Mouse (Mus musculus) liver, adult 2 months (tissue): ENCODE measurements at regions not wholly inside any gene's neighbourhood (a gene's known extent, or its start where the extent isn't known, plus 50 kb on each side); places are given as distances from the start of the nearest gene placed in this dataset.

Experiments used
- DNase-seq: peaks from one replicate; pipeline ENCODE4 v3.0.0-alpha.2; 2011; ENCODE audit warnings: low read depth, low spot score; ENCODE audit errors: extremely low read depth
- H3K27ac ChIP-seq: fragments of 200-500 bp; replicated peaks from 2 replicates; pipeline ENCODE4 v1.5.1; 2012; ENCODE audit warnings: low read depth, mild to moderate bottlenecking, control low read depth, inconsistent platforms, low read length; ENCODE audit not compliant: insufficient read depth
- H3K27me3 ChIP-seq: fragments of 200-500 bp; 2 replicates; pipeline ENCODE4 v1.6.1; 2012; ENCODE audit warnings: mild to moderate bottlenecking, moderate library complexity, low read length, inconsistent platforms; ENCODE audit not compliant: control insufficient read depth, insufficient read depth
- H3K36me3 ChIP-seq: fragments of 200-500 bp; 2 replicates; pipeline ENCODE4 v1.6.1; 2012; ENCODE audit warnings: low read length, inconsistent platforms; ENCODE audit not compliant: control insufficient read depth, insufficient read depth
- H3K4me1 ChIP-seq: fragments of 200-500 bp; 2 replicates; pipeline ENCODE4 v1.6.1; 2011; ENCODE audit warnings: low read length; ENCODE audit not compliant: control insufficient read depth, insufficient read depth
- H3K4me3 ChIP-seq: fragments of 200-500 bp; 2 replicates; pipeline ENCODE4 v1.5.1; 2011; ENCODE audit warnings: low read depth, mild to moderate bottlenecking, control low read depth, low read length, moderate library complexity; ENCODE audit not compliant: insufficient read depth
- H3K79me2 ChIP-seq: fragments of 200-500 bp; 2 replicates; pipeline ENCODE4 v1.6.1; 2012; ENCODE audit warnings: inconsistent platforms, mild to moderate bottlenecking, low read length, moderate library complexity; ENCODE audit not compliant: control insufficient read depth, insufficient read depth
- H3K9ac ChIP-seq: fragments of 200-500 bp; 2 replicates; pipeline ENCODE4 v1.6.1; 2012; ENCODE audit warnings: low read depth, mild to moderate bottlenecking, control low read depth, inconsistent platforms, low read length
- CTCF ChIP-seq: fragments of 200-500 bp; IDR thresholded peaks from 2 replicates; pipeline ENCODE4 v1.5.1; 2011; ENCODE audit warnings: low read depth, low read length, control low read depth
- POLR2A ChIP-seq: fragments of 200-500 bp; IDR thresholded peaks from 2 replicates; pipeline ENCODE4 v1.6.1; 2011; ENCODE audit warnings: low read length, control low read depth; ENCODE audit not compliant: insufficient read depth; ENCODE audit errors: extremely low read depth
- WGBS: fragments of 180-500 bp; shearing (Covaris S2); methylation state at CpG from one replicate; pipeline ENCODE4 v1.1.7; 2018; 5-methylcytosine and 5-hydroxymethylcytosine counted together

DNA sequence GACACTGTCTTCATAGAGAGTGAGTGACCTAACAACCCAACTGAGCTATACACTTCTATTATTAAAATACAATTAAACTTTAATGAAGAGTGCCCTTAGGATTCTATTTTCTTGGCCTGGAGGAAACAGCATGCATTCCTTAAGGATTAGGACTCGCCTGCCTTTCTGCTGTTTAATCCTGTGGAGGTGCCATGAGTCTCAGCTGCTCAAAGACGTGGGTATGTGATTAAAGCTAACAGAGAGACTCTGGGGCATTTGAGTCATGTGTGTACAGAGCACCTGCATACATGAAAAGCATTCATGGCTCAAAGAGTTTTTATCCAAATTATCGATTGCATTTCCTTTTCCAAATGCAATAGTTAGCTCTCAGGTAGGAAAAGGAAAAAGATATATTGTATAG, 51.7 kb upstream of the Robo1 start:
- Histone ChIP-seq H3K27ac (no peak overlapping the region), H3K36me3 (no peaks in the 10 kb centered on the region), H3K27me3 (no peaks in the 10 kb centered on the region), H3K9ac (no peak overlapping the region), H3K79me2 (no peaks in the 10 kb centered on the region), H3K4me3 (no peak overlapping the region), H3K4me1 (no peaks in the 10 kb centered on the region)
- DNase-seq: no peak
- no peak for TF ChIP-seq POLR2A
- no peak for TF ChIP-seq CTCF
- 54% methylated on average over 3 of the region's 3 CpGs for WGBS
